Mouse (Mus musculus) liver, postnatal 0 days (tissue): ENCODE results near the gene Rftn1. TPM values are rescaled to one million over a fixed set of nuclear protein-coding genes. Genes with fewer than 3 reads are reported as not detected.

ENCODE experiments used
- ATAC-seq: fragments of 200-750 bp; cut with Nextera tagmentation; 2 replicates; pipeline ENCODE4 v1.8.0; 2017; ENCODE audit warnings: mild to moderate bottlenecking, moderate library complexity
- DNase-seq: peaks from one replicate; pipeline ENCODE4 v3.0.0-alpha.2; 2016
- H3K27ac ChIP-seq: fragments of 300-500 bp; sonication (generic); 2 replicates; pipeline ENCODE4 v1.5.1; 2014; ENCODE audit warnings: antibody characterized with exemption, moderate library complexity, mild to moderate bottlenecking, low read depth
- H3K27me3 ChIP-seq: fragments of 300-500 bp; sonication (generic); 2 replicates; pipeline ENCODE4 v1.6.1; 2014; ENCODE audit warnings: low read length, control low read depth, mixed read lengths; ENCODE audit not compliant: insufficient read depth
- H3K36me3 ChIP-seq: fragments of 300-500 bp; sonication (generic); replicated peaks from 2 replicates; pipeline ENCODE4 v1.6.1; 2014; ENCODE audit warnings: mild to moderate bottlenecking, control low read depth, low read length, moderate library complexity, mixed read lengths; ENCODE audit not compliant: insufficient read depth
- H3K4me1 ChIP-seq: fragments of 300-500 bp; sonication (generic); 2 replicates; pipeline ENCODE4 v1.6.1; 2014; ENCODE audit warnings: antibody characterized with exemption, mild to moderate bottlenecking, control low read depth; ENCODE audit not compliant: insufficient read depth
- H3K4me2 ChIP-seq: fragments of 300-500 bp; sonication (generic); 2 replicates; pipeline ENCODE4 v1.6.1; 2014; ENCODE audit warnings: low read depth, mild to moderate bottlenecking, low read length, moderate library complexity, mixed read lengths
- H3K4me3 ChIP-seq: fragments of 300-500 bp; sonication (generic); 2 replicates; pipeline ENCODE4 v1.5.1; 2014; ENCODE audit warnings: low read depth, low read length
- H3K9ac ChIP-seq: fragments of 300-500 bp; sonication (generic); replicated peaks from 2 replicates; pipeline ENCODE4 v1.6.1; 2014; ENCODE audit warnings: mild to moderate bottlenecking, moderate library complexity
- H3K9me3 ChIP-seq: fragments of 300-500 bp; sonication (generic); 2 replicates; pipeline ENCODE4 v1.6.1; 2016; ENCODE audit warnings: mild to moderate bottlenecking, control low read depth, low read length, mixed read lengths
- CTCF ChIP-seq: sonication (generic); IDR thresholded peaks from 2 replicates; pipeline ENCODE4 v1.5.1; 2016; ENCODE audit warnings: antibody characterized with exemption, low read depth
- EP300 ChIP-seq: IDR thresholded peaks from 2 replicates; pipeline ENCODE4 v1.6.1; 2016; ENCODE audit warnings: antibody characterized with exemption, low read depth, mild to moderate bottlenecking
- WGBS: fragments of 180-500 bp; shearing (Covaris S2); extraction: QIAGEN DNeasy Blood & Tissue Kit; methylation state at CpG from one replicate; pipeline ENCODE4 v1.1.7; 2014; ENCODE audit not compliant: insufficient replicate concordance; 5-methylcytosine and 5-hydroxymethylcytosine counted together
- polyA plus RNA-seq: library from polyadenylated mRNA; unstranded; fragments of >200 nt; fragmentation: Nextera tagmentation; extraction: Ambion mirVana; gene quantifications from 2 replicates; pipeline ENCODE4 v1.2.1, GENCODE M21; 2015

Gene Rftn1
- polyA plus RNA-seq, 1 experiment from 2014 or later: 6.0 TPM

GRCm38 (mm10) chr17:50205152-50205782, 14.8 kb upstream of the Rftn1 start:
- H3K9me3 ChIP-seq: no peaks in the 10 kb centered on the region
- H3K9ac ChIP-seq: no peak overlapping the region
- no peak overlapping the region for H3K27ac ChIP-seq
- DNase-seq: no peak
- H3K4me3 ChIP-seq: no peak overlapping the region
- no peak for ATAC-seq
- H3K4me1 ChIP-seq: no peaks in the 10 kb centered on the region
- H3K36me3 ChIP-seq: no peaks in the 10 kb centered on the region
- H3K4me2 ChIP-seq: no peak overlapping the region
- no peaks in the 10 kb centered on the region for H3K27me3 ChIP-seq
- no peak for TF ChIP-seq CTCF
- whole genome bisulfite sequencing: 69% methylated on average over 1 of the region's 1 CpGs

GRCm38 (mm10) chr17:50201828-50202445, 11.5 kb upstream of the Rftn1 start:
- no peak for TF ChIP-seq CTCF
- H3K4me2 ChIP-seq: no peak overlapping the region
- no peak overlapping the region for H3K9ac ChIP-seq
- H3K4me3 ChIP-seq: no peak overlapping the region
- H3K36me3 ChIP-seq: no peaks in the 10 kb centered on the region
- no peaks in the 10 kb centered on the region for H3K27me3 ChIP-seq
- ATAC-seq (no peak), DNase-seq (no peak)
- no peaks in the 10 kb centered on the region for H3K9me3 ChIP-seq
- no peaks in the 10 kb centered on the region for H3K4me1 ChIP-seq
- no peak overlapping the region for H3K27ac ChIP-seq
- 80% methylated on average over 12 of the region's 12 CpGs for WGBS

- no peaks in the 10 kb centered on the region for H3K9me3 ChIP-seq
- H3K9ac ChIP-seq: no peak overlapping the region
- DNase-seq (no peak), ATAC-seq (no peak)
- no peak overlapping the region for H3K27ac ChIP-seq
- TF ChIP-seq EP300: no peak
- TF ChIP-seq CTCF: no peak
- WGBS: 79% methylated on average over 8 of the region's 8 CpGs
- no peak overlapping the region for H3K4me2 ChIP-seq
- no peaks in the 10 kb centered on the region for H3K4me1 ChIP-seq
- H3K27me3 ChIP-seq: no peaks in the 10 kb centered on the region
- H3K4me3 ChIP-seq: no peak overlapping the region
- no peaks in the 10 kb centered on the region for H3K36me3 ChIP-seq
Observed at GRCm38 (mm10) chr17:50199075-50199850, 8.8 kb upstream of the Rftn1 start.

GRCm38 (mm10) chr17:50197572-50197971, 7.1 kb upstream of the Rftn1 start:
- TF ChIP-seq CTCF (no peak), EP300 (no peak)
- DNase-seq (no peak), ATAC-seq (no peak)
- H3K4me1 ChIP-seq: no peaks in the 10 kb centered on the region
- no peaks in the 10 kb centered on the region for H3K36me3 ChIP-seq
- no peak overlapping the region for H3K4me2 ChIP-seq
- H3K9me3 ChIP-seq: no peaks in the 10 kb centered on the region
- H3K9ac ChIP-seq: no peak overlapping the region
- WGBS: 58% methylated on average over 4 of the region's 4 CpGs
- H3K27ac ChIP-seq: no peak overlapping the region
- no peak overlapping the region for H3K4me3 ChIP-seq
- H3K27me3 ChIP-seq: peaks cover 2% of the 10 kb centered on the region; the same call in 1 of the 2 replicates

GRCm38 (mm10) chr17:50196005-50196672, 5.7 kb upstream of the Rftn1 start:
- no peak for TF ChIP-seq CTCF
- no peak for TF ChIP-seq EP300
- Histone ChIP-seq H3K4me2 (no peak overlapping the region), H3K27me3 (peaks cover 8% of the 10 kb centered on the region; the same call in 1 of the 2 replicates), H3K9me3 (no peaks in the 10 kb centered on the region), H3K9ac (no peak overlapping the region), H3K27ac (no peak overlapping the region), H3K36me3 (no peaks in the 10 kb centered on the region), H3K4me3 (no peak overlapping the region), H3K4me1 (no peaks in the 10 kb centered on the region)
- 33% methylated on average over 10 of the region's 10 CpGs for WGBS
- DNase-seq (no peak), ATAC-seq (no peak)

- Histone ChIP-seq H3K9ac (no peak overlapping the region), H3K4me2 (no peak overlapping the region), H3K27ac (no peak overlapping the region), H3K27me3 (peaks cover 16% of the 10 kb centered on the region), H3K4me1 (peaks cover 4% of the 10 kb centered on the region; the same call in 1 of the 2 replicates), H3K36me3 (no peaks in the 10 kb centered on the region), H3K4me3 (no peak overlapping the region), H3K9me3 (no peaks in the 10 kb centered on the region)
- ATAC-seq: no peak
- 82% methylated on average over 7 of the region's 7 CpGs for WGBS
- DNase-seq: no peak
- TF ChIP-seq CTCF (no peak), EP300 (no peak)
Observed at GRCm38 (mm10) chr17:50195399-50195798, 4.9 kb upstream of the Rftn1 start.
